Mouse (Mus musculus) hindbrain, embryonic 16.5 days (tissue): Measurements from ENCODE around the gene Zbtb16. TPM values are rescaled to one million over a fixed set of nuclear protein-coding genes. Genes with fewer than 3 reads are reported as not detected.

Experiments used
- ATAC-seq: fragments of 200-750 bp; cut with Nextera tagmentation; 2 replicates; pipeline ENCODE4 v1.8.0; 2017; ENCODE audit warnings: moderate TSS enrichment, moderate library complexity
- H3K27ac ChIP-seq: fragments of 300-500 bp; sonication (generic); 2 replicates; pipeline ENCODE4 v1.5.1; 2014; ENCODE audit warnings: low read depth, mild to moderate bottlenecking, control low read depth, low read length, moderate library complexity
- H3K27me3 ChIP-seq: fragments of 300-500 bp; sonication (generic); replicated peaks from 2 replicates; pipeline ENCODE4 v1.6.1; 2014; ENCODE audit warnings: low read length; ENCODE audit not compliant: control insufficient read depth, insufficient read depth
- H3K36me3 ChIP-seq: fragments of 300-500 bp; sonication (generic); 2 replicates; pipeline ENCODE4 v1.6.1; 2014; ENCODE audit warnings: mild to moderate bottlenecking, low read length, moderate library complexity, mixed read lengths; ENCODE audit not compliant: control insufficient read depth, insufficient read depth
- H3K4me1 ChIP-seq: fragments of 300-500 bp; sonication (generic); 2 replicates; pipeline ENCODE4 v1.6.1; 2014; ENCODE audit warnings: low read depth, low read length; ENCODE audit not compliant: control insufficient read depth, insufficient read depth
- H3K4me2 ChIP-seq: fragments of 300-500 bp; sonication (generic); 2 replicates; pipeline ENCODE4 v1.6.1; 2014; ENCODE audit warnings: mild to moderate bottlenecking, low read length, control low read depth, moderate library complexity
- H3K4me3 ChIP-seq: fragments of 300-500 bp; sonication (generic); 2 replicates; pipeline ENCODE4 v1.5.1; 2014; ENCODE audit warnings: mild to moderate bottlenecking, low read length, control low read depth, moderate library complexity
- H3K9ac ChIP-seq: fragments of 300-500 bp; sonication (generic); 2 replicates; pipeline ENCODE4 v1.6.1; 2014; ENCODE audit warnings: low read depth, mild to moderate bottlenecking, control low read depth, low read length, moderate library complexity
- H3K9me3 ChIP-seq: fragments of 300-500 bp; sonication (generic); 2 replicates; pipeline ENCODE4 v1.6.1; 2014; ENCODE audit warnings: mild to moderate bottlenecking, low read length, moderate library complexity; ENCODE audit not compliant: control insufficient read depth
- WGBS: fragments of 180-500 bp; shearing (Covaris S2); extraction: QIAGEN DNeasy Blood & Tissue Kit; methylation state at CpG from one replicate; pipeline ENCODE4 v1.1.7; 2014; 5-methylcytosine and 5-hydroxymethylcytosine counted together
- polyA plus RNA-seq: library from polyadenylated mRNA; unstranded; fragments of >200 nt; fragmentation: Nextera tagmentation; extraction: Ambion mirVana; gene quantifications from 2 replicates; pipeline ENCODE4 v1.2.1, GENCODE M21; 2015

The Zbtb16 gene
- polyA plus RNA-seq, 1 experiment from 2014 or later = 8.4 TPM

DNA sequence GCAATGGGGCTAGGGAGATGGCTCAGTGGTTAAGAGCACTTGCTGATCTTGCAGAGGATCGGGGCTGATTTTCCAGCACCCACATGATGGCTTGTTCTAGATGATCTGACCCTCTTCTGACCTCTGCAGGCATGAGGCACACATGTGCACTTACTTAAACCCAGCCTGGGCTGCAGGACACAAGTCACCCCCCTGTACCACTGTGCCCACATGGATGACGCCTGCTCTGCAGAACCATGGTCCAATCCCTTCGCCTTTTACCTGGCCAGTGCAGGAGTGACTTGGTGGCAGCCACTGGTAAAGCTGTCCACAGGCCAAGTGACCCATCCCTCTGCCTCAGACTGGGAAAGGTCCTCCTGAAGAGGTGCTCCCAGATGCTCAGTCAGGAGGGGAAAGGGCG lies 67.1 kb downstream of the Zbtb16 start:
- no peaks in the 10 kb centered on the region for H3K9me3 ChIP-seq
- WGBS = 92% methylated on average over 4 of the region's 4 CpGs
- H3K36me3 ChIP-seq = no peaks in the 10 kb centered on the region
- H3K9ac ChIP-seq = no peak overlapping the region
- ATAC-seq = no peak
- H3K4me3 ChIP-seq = no peak overlapping the region
- no peak overlapping the region for H3K27ac ChIP-seq
- no peak overlapping the region for H3K4me2 ChIP-seq
- H3K27me3 ChIP-seq = no peaks in the 10 kb centered on the region
- H3K4me1 ChIP-seq = no peaks in the 10 kb centered on the region

GRCm38 (mm10) chr9:48767666-48768432 lies 68.2 kb downstream of the Zbtb16 start:
- no peak overlapping the region for H3K27ac ChIP-seq
- no peak for ATAC-seq
- 82% methylated on average over 20 of the region's 20 CpGs for WGBS
- no peaks in the 10 kb centered on the region for H3K36me3 ChIP-seq
- H3K4me2 ChIP-seq = no peak overlapping the region
- no peaks in the 10 kb centered on the region for H3K27me3 ChIP-seq
- no peaks in the 10 kb centered on the region for H3K4me1 ChIP-seq
- no peak overlapping the region for H3K9ac ChIP-seq
- no peak overlapping the region for H3K4me3 ChIP-seq
- H3K9me3 ChIP-seq = no peaks in the 10 kb centered on the region

- no peak overlapping the region for H3K4me3 ChIP-seq
- H3K27ac ChIP-seq = no peak overlapping the region
- H3K4me2 ChIP-seq = no peak overlapping the region
- no peak for ATAC-seq
- H3K27me3 ChIP-seq = no peaks in the 10 kb centered on the region
- no peaks in the 10 kb centered on the region for H3K36me3 ChIP-seq
- H3K9me3 ChIP-seq = no peaks in the 10 kb centered on the region
- H3K9ac ChIP-seq = no peak overlapping the region
- no peaks in the 10 kb centered on the region; the same call in 1 of the 2 replicates for H3K4me1 ChIP-seq
Observed at GRCm38 (mm10) chr9:48765927-48766326, 70.1 kb downstream of the Zbtb16 start.

- Histone ChIP-seq H3K9ac (no peak overlapping the region), H3K4me2 (no peak overlapping the region), H3K9me3 (no peaks in the 10 kb centered on the region), H3K4me3 (no peak overlapping the region), H3K36me3 (no peaks in the 10 kb centered on the region), H3K27me3 (no peaks in the 10 kb centered on the region), H3K27ac (no peak overlapping the region), H3K4me1 (peaks cover 3% of the 10 kb centered on the region; the same call in 1 of the 2 replicates)
- no peak for ATAC-seq
- WGBS = 83% methylated on average over 5 of the region's 5 CpGs
Observed at GRCm38 (mm10) chr9:48764311-48764710, 71.7 kb downstream of the Zbtb16 start.

DNA sequence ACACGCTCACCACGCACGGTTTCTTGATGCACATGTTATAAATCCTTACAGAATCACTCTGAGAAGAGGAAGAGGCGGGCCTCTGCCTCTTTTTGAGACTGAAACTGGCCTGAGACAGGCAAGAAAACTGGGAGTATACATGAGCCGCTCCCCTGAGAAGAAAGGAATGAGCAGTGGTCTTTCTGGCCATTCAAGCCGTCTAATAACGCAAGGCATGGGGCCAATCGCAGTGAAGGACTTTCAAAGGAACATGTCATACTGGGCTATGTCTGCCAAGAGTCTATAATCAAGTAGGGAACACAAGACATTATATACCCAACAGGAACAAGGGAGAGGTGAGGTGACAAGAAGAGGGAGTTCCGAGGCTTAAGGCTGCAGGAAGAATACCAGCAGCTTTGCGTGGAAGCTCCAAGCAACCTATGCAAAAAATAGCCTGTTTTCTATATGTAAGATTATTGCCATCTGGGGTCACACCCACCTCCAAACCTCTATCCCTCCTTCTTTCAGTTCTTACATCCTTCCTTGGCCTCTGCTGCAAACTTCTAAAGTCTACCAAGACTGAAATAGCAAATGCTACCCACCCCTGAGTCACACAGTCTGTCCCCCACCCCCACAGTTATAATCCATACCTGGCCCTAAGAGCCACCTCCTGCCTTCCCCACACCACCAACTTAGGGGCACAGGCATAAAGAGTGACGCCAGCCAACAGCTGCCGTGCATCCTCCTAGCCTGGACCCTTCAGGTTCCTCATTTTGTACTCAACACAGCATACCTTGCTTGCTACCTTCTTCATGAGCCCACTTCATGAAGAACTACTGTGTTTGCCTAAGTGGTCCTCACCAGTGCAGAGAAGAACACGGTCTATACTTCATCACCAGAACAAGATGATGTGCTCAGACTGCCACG lies 74.0 kb downstream of the Zbtb16 start:
- H3K4me1 ChIP-seq = peaks cover 7% of the 10 kb centered on the region; the same call in 1 of the 2 replicates
- H3K9me3 ChIP-seq = no peaks in the 10 kb centered on the region
- no peak for ATAC-seq
- no peak overlapping the region for H3K4me3 ChIP-seq
- 82% methylated on average over 14 of the region's 14 CpGs for WGBS
- no peak overlapping the region for H3K27ac ChIP-seq
- no peaks in the 10 kb centered on the region for H3K36me3 ChIP-seq
- no peaks in the 10 kb centered on the region for H3K27me3 ChIP-seq
- no peak overlapping the region for H3K4me2 ChIP-seq
- H3K9ac ChIP-seq = no peak overlapping the region

GRCm38 (mm10) chr9:48761175-48761556 lies 74.9 kb downstream of the Zbtb16 start:
- Histone ChIP-seq H3K27me3 (no peaks in the 10 kb centered on the region), H3K27ac (peak overlapping the region; percentile 57; the same call in 1 of the 2 replicates), H3K9ac (no peak overlapping the region), H3K4me1 (peaks cover 9% of the 10 kb centered on the region; the same call in 1 of the 2 replicates), H3K4me2 (no peak overlapping the region), H3K36me3 (no peaks in the 10 kb centered on the region), H3K9me3 (no peaks in the 10 kb centered on the region), H3K4me3 (no peak overlapping the region)
- no peak for ATAC-seq
- WGBS = 72% methylated on average over 8 of the region's 8 CpGs

DNA sequence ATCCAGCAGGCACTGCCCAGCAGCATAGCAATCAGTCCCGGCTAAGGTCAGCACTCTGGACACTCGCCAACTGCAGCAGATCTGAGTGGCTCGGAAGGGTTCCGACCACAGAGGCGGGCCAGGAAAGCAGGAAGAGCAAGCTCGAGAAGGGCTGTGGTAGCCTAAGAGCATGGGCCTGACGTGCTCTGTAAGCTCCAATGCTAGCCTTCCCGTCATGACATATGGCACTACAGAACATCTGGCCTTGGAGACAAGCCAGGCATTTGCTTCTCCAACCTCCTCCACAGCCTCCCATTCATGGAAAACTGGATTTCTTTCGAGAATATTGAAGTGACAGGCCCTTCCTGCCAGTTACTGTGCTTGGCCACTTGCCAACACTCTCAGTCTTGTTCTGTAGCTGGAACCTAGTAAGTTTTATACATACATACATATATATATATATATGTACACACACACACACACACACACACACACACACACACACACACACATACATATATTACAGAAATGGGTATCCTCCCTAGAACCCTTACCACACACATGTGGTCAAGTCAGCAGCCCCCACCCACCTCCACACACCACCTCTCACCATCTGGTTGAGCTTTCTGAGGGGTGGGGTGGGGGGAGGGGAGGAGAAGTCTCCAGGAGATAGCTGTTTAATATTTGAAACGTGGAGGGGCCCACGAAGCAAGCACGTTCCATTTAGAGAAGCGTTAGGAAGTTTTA lies 75.4 kb downstream of the Zbtb16 start:
- no peaks in the 10 kb centered on the region for H3K36me3 ChIP-seq
- H3K4me2 ChIP-seq = no peak overlapping the region
- no peak overlapping the region for H3K4me3 ChIP-seq
- H3K27me3 ChIP-seq = no peaks in the 10 kb centered on the region
- H3K9ac ChIP-seq = no peak overlapping the region
- H3K9me3 ChIP-seq = no peaks in the 10 kb centered on the region
- WGBS = 47% methylated on average over 13 of the region's 13 CpGs
- ATAC-seq = peak; percentile 82
- peak overlapping the region; percentile 57 for H3K27ac ChIP-seq
- H3K4me1 ChIP-seq = peaks cover 10% of the 10 kb centered on the region; the same call in 1 of the 2 replicates

DNA sequence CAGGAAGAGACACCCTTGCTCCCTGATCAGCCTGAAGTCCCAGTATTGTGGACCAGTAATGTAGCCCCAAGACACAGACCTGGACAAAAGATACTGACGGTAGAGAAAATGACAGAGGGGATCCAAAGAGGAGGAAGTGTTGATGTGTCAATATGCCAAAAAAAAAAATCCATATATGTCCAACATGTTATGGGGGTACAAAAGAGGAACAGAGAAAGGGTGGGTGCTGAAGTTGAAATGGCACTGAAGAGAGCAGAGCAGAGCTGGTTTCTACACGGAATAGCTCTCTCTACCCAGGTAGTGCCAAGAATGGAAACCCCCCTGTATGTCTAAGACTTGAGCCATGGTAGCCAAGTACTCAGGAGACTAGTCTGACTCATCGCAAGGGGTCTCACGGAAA lies 76.9 kb downstream of the Zbtb16 start:
- Histone ChIP-seq H3K9me3 (no peaks in the 10 kb centered on the region), H3K4me3 (no peak overlapping the region), H3K27ac (no peak overlapping the region), H3K9ac (no peak overlapping the region), H3K4me2 (no peak overlapping the region), H3K36me3 (no peaks in the 10 kb centered on the region), H3K4me1 (peaks cover 10% of the 10 kb centered on the region; the same call in 1 of the 2 replicates), H3K27me3 (no peaks in the 10 kb centered on the region)
- no peak for ATAC-seq
- 86% methylated on average over 4 of the region's 4 CpGs for WGBS
